Mouse (Mus musculus) liver, adult 2 months (tissue): ENCODE measurements at regions not wholly inside any gene's neighbourhood (a gene's known extent, or its start where the extent isn't known, plus 50 kb on each side); places are given as distances from the start of the nearest gene placed in this dataset.

Source experiments
- CTCF ChIP-seq: fragments of 200-500 bp; IDR thresholded peaks from 2 replicates; pipeline ENCODE4 v1.5.1; 2011; ENCODE audit warnings: low read depth, low read length, control low read depth
- POLR2A ChIP-seq: fragments of 200-500 bp; IDR thresholded peaks from 2 replicates; pipeline ENCODE4 v1.6.1; 2011; ENCODE audit warnings: low read length, control low read depth; ENCODE audit not compliant: insufficient read depth; ENCODE audit errors: extremely low read depth

- TF ChIP-seq CTCF: no peak
- TF ChIP-seq POLR2A: no peak
Observed at GRCm38 (mm10) chr10:109607121-109607520, 596.3 kb upstream of the Syt1 start.
